Comparison of ENCODE assay signal across 8 mouse cellular contexts in genomic region chrX:75084774-75085508, GRCm38 (mm10). TPM values are rescaled to one million over a fixed set of nuclear protein-coding genes. Genes with fewer than 3 reads are reported as not detected.
DNase-seq lines count a peak whose midpoint lies in the region; ATAC-seq and TF ChIP-seq lines count a peak whose summit lies in the region.

TSS of gene Gab3 (minus strand) at chrX:75085458.

- H3K9me3 ChIP-seq in intestine, embryonic 16.5 days (ENCODE audit: control insufficient read depth, low read length) = no peaks in the 10 kb centered on the region
- H3K9me3 ChIP-seq in midbrain, embryonic 15.5 days = no peaks in the 10 kb centered on the region

- H3K4me1 ChIP-seq in intestine, embryonic 16.5 days (ENCODE audit: control insufficient read depth, insufficient read depth, low read length) = no peaks in the 10 kb centered on the region
- no peaks in the 10 kb centered on the region for H3K4me1 ChIP-seq in midbrain, embryonic 15.5 days
- H3K4me1 ChIP-seq in spleen, adult 2 months (ENCODE audit: control insufficient read depth, insufficient read depth, insufficient read length) = peaks cover 2% of the 10 kb centered on the region; the same call in 1 of the 2 replicates

- ATAC-seq in granulocyte monocyte progenitor cell, adult 5-6 weeks (replicated peaks; ENCODE audit: poor library complexity, severe bottlenecking) = peak; percentile 96
- ATAC-seq in intestine, embryonic 16.5 days = peak; percentile 98
- ATAC-seq in midbrain, embryonic 15.5 days (replicated peaks) = peak; percentile 97

- peak within 1 kb of the TSS; percentile 58 for H3K4me2 ChIP-seq in intestine, embryonic 16.5 days (ENCODE audit: low read depth, low read length)
- peak within 1 kb of the TSS; percentile 57 for H3K4me2 ChIP-seq in midbrain, embryonic 15.5 days

- peak; percentile 86 for DNase-seq in 416B (ENCODE audit: low read depth)
- peak; percentile 27 for DNase-seq in adipocyte (ENCODE audit: low spot score)
- peak; percentile 74 for DNase-seq in embryo, embryonic 11 days
- DNase-seq in liver = peak; percentile 78
- peak; percentile 31 to 59 for DNase-seq in spleen, adult 2 months (ENCODE audit: low read depth in 1 of 2, low spot score in 2 of 2)

- TF ChIP-seq CTCF in spleen, adult 2 months (IDR thresholded peaks at IDR 0.05; ENCODE audit: extremely low read depth, insufficient read depth, insufficient read length, insufficient replicate concordance) = no peak

- H3K9ac ChIP-seq in intestine, embryonic 16.5 days (ENCODE audit: low read depth, low read length) = peak within 1 kb of the TSS; percentile 65
- peak within 1 kb of the TSS; percentile 48 for H3K9ac ChIP-seq in midbrain, embryonic 15.5 days

- 9% methylated on average over 10 of the region's 17 CpGs for WGBS in intestine, embryonic 16.5 days
- WGBS in midbrain, embryonic 15.5 days = 17% methylated on average over 9 of the region's 17 CpGs
- WGBS in spleen, adult 2 months = 13% methylated on average over 3 of the region's 17 CpGs

- H3K36me3 ChIP-seq in intestine, embryonic 16.5 days (ENCODE audit: control insufficient read depth, insufficient read depth, low read length) = no peaks in the 10 kb centered on the region
- no peaks in the 10 kb centered on the region for H3K36me3 ChIP-seq in midbrain, embryonic 15.5 days (replicated peaks)
- H3K36me3 ChIP-seq in spleen, adult 2 months (ENCODE audit: control insufficient read depth, insufficient read depth, low read length) = no peaks in the 10 kb centered on the region

- H3K27ac ChIP-seq in intestine, embryonic 16.5 days (ENCODE audit: low read length) = no peak within 1 kb of the TSS
- peak within 1 kb of the TSS; percentile 49 for H3K27ac ChIP-seq in midbrain, embryonic 15.5 days
- peak within 1 kb of the TSS; percentile 54 for H3K27ac ChIP-seq in spleen, adult 2 months (ENCODE audit: insufficient read depth, low read length)

- no peaks in the 10 kb centered on the region for H3K27me3 ChIP-seq in intestine, embryonic 16.5 days (replicated peaks; ENCODE audit: control insufficient read depth, insufficient read depth, low read length)
- no peaks in the 10 kb centered on the region for H3K27me3 ChIP-seq in midbrain, embryonic 15.5 days (replicated peaks)
- H3K27me3 ChIP-seq in spleen, adult 2 months (ENCODE audit: control insufficient read depth, insufficient read depth, low read length) = no peaks in the 10 kb centered on the region

- H3K4me3 ChIP-seq in intestine, embryonic 16.5 days (ENCODE audit: low read length) = peak within 1 kb of the TSS; percentile 56
- peak within 1 kb of the TSS; percentile 50 for H3K4me3 ChIP-seq in midbrain, embryonic 15.5 days
- peak within 1 kb of the TSS; percentile 85 for H3K4me3 ChIP-seq in spleen, adult 2 months (ENCODE audit: extremely low read depth, insufficient read depth, insufficient read length)

- no peak for TF ChIP-seq POLR2A in spleen, adult 2 months (IDR thresholded peaks at IDR 0.05; ENCODE audit: low read depth, low read length)

RNA-seq across cellular contexts. Expression of gene Gab3, which starts in this region (rescaled TPM):
- total RNA-seq in granulocyte monocyte progenitor cell, adult 5-6 weeks (2014; fragmentation: Nextera tagmentation) = 0.36 and 3.3 TPM in 2 replicates
- 1.9 and 2.9 TPM in 2 replicates for total RNA-seq in granulocyte monocyte progenitor cell, adult 5-6 weeks (2017)
- 2.0 and 2.2 TPM in 2 replicates for polyA plus RNA-seq in intestine, embryonic 16.5 days (2015; fragmentation: Nextera tagmentation; extraction: Ambion mirVana)
- 2.6 and 3.0 TPM in 2 replicates for polyA plus RNA-seq in midbrain, embryonic 15.5 days (2015; fragmentation: Nextera tagmentation; extraction: Ambion mirVana)
- 2.5 and 3.1 TPM in 2 replicates for polyA plus RNA-seq in spleen, adult 2 months (2012; rRNA removed)

Comparison
In these comparisons a context has a peak if more than half of its experiments do, and no peak if none do; other contexts are left out.
1. DNase-seq: peak in every context shown above with its lines; median percentile 86 in 416B; 78 in liver; 74 in embryo, embryonic 11 days; 45 in spleen, adult 2 months; 27 in adipocyte.